Mouse (Mus musculus) limb, embryonic 13.5 days (tissue): ENCODE results near the gene Mtmr6. TPM values are rescaled to one million over a fixed set of nuclear protein-coding genes. Genes with fewer than 3 reads are reported as not detected.

Experiments
- ATAC-seq: fragments of 200-750 bp; cut with Nextera tagmentation; 2 replicates; pipeline ENCODE4 v1.8.0; 2017; ENCODE audit warnings: low read depth, moderate number of reproducible peaks, moderate TSS enrichment; ENCODE audit not compliant: low FRiP score
- H3K27ac ChIP-seq: fragments of 300-500 bp; sonication (generic); 2 replicates; pipeline ENCODE4 v1.5.1; 2015; ENCODE audit warnings: inconsistent platforms, mild to moderate bottlenecking, moderate library complexity
- H3K27me3 ChIP-seq: fragments of 300-500 bp; sonication (generic); 2 replicates; pipeline ENCODE4 v1.6.1; 2015; ENCODE audit warnings: mild to moderate bottlenecking, inconsistent platforms
- H3K36me3 ChIP-seq: fragments of 300-500 bp; sonication (generic); 2 replicates; pipeline ENCODE4 v1.6.1; 2015; ENCODE audit warnings: inconsistent platforms, mild to moderate bottlenecking, moderate library complexity
- H3K4me1 ChIP-seq: fragments of 300-500 bp; sonication (generic); 2 replicates; pipeline ENCODE4 v1.6.1; 2015; ENCODE audit warnings: inconsistent platforms
- H3K4me2 ChIP-seq: fragments of 300-500 bp; sonication (generic); replicated peaks from 2 replicates; pipeline ENCODE4 v1.6.1; 2015; ENCODE audit warnings: inconsistent platforms, mild to moderate bottlenecking, moderate library complexity
- H3K4me3 ChIP-seq: fragments of 300-500 bp; sonication (generic); 2 replicates; pipeline ENCODE4 v1.5.1; 2015; ENCODE audit warnings: moderate library complexity, mild to moderate bottlenecking, inconsistent platforms
- H3K9ac ChIP-seq: fragments of 300-500 bp; sonication (generic); 2 replicates; pipeline ENCODE4 v1.6.1; 2015; ENCODE audit warnings: mild to moderate bottlenecking, inconsistent platforms
- H3K9me3 ChIP-seq: fragments of 300-500 bp; sonication (generic); 2 replicates; pipeline ENCODE4 v1.6.1; 2016; ENCODE audit warnings: inconsistent platforms
- WGBS: fragments of 180-500 bp; shearing (Covaris S2); methylation state at CpG from one replicate; pipeline ENCODE4 v1.1.7; 2015; 5-methylcytosine and 5-hydroxymethylcytosine counted together
- polyA plus RNA-seq: library from polyadenylated mRNA; unstranded; fragments of >200 nt; fragmentation: Nextera tagmentation; extraction: Ambion mirVana; gene quantifications from 2 replicates; pipeline ENCODE4 v1.2.1, GENCODE M21; 2015

Mtmr6 gene
- polyA plus RNA-seq, 1 experiment from 2014 or later: 37.4 TPM

DNA sequence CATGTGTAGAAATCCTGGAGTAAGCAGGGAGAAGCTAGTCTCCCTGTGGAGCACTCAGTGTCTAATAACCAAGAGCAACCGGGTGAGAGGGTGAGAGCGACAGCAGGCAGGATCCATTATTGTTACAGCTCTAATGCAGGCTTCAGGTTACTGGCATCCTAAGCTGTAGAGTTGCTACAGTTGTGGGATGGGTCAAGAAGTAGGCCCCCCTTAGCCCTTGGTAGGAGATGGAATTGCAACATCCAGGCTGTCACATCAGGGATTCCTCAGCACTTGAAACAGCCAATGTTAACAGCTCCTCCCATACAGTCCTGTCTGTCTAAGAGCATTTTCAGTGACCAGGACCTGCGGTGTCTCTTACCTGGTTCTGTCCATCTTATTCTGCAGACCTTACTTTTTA is 8.7 kb upstream of the Mtmr6 start:
- Histone ChIP-seq H3K27me3 (no peaks in the 10 kb centered on the region), H3K4me1 (peaks cover 5% of the 10 kb centered on the region), H3K9me3 (no peaks in the 10 kb centered on the region), H3K9ac (0 out of 2 replicates have a peak overlapping the region, but pooled peaks have one; percentile 1), H3K27ac (no peak overlapping the region), H3K4me3 (no peak overlapping the region), H3K4me2 (no peak overlapping the region), H3K36me3 (no peaks in the 10 kb centered on the region)
- 13% methylated on average over 3 of the region's 3 CpGs for WGBS
- ATAC-seq: no peak

DNA sequence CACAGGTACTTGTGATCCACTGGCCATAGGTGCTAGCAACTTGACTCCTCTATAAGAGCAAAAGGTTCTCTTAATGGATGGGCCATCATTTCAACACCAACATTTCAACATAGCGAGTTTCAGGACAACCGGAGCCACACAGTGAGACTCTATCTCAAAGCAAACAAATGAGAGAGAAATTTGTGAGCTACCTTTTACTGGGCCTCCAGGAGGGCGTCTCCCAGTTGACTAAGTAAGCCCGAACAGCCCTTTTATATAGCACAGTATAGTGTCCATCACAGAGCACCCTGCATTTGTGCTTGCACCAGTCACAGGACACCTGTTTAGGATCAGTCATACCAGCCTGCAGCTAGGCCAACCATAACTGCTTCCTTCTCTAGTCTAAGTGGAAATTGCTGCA is 7.9 kb upstream of the Mtmr6 start:
- H3K27me3 ChIP-seq: no peaks in the 10 kb centered on the region
- WGBS: 80% methylated on average over 4 of the region's 4 CpGs
- no peak for ATAC-seq

DNA sequence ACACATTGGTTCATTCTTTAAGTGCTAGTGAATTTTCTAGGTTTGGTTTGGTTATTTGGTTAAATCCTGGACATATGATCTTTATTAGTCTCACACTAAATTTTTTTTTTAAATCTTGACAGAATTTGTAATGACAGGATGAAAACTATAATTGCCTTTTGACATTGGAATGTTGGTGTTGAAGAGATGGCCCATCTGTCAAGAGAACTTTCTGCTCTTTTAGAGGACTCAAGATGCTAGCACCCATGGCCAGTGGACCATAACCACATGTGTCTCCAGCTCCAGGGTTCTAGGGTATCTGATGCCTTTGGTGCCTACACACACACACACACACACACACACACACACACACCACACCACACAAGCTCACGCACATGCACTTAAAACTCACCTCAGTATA is 7.2 kb upstream of the Mtmr6 start:
- Histone ChIP-seq H3K4me3 (no peak overlapping the region), H3K27ac (no peak overlapping the region), H3K4me1 (no peaks in the 10 kb centered on the region), H3K36me3 (no peaks in the 10 kb centered on the region), H3K27me3 (no peaks in the 10 kb centered on the region), H3K9ac (no peak overlapping the region), H3K9me3 (no peaks in the 10 kb centered on the region), H3K4me2 (no peak overlapping the region)
- no peak for ATAC-seq
- WGBS: 95% methylated on average over 1 of the region's 1 CpGs

More for the DNA sequence above, 7.9 kb upstream of the Mtmr6 start:
- Histone ChIP-seq H3K36me3 (no peaks in the 10 kb centered on the region), H3K4me1 (peaks cover 5% of the 10 kb centered on the region), H3K9me3 (no peaks in the 10 kb centered on the region), H3K27ac (no peak overlapping the region), H3K9ac (no peak overlapping the region), H3K4me3 (no peak overlapping the region), H3K4me2 (no peak overlapping the region)

DNA sequence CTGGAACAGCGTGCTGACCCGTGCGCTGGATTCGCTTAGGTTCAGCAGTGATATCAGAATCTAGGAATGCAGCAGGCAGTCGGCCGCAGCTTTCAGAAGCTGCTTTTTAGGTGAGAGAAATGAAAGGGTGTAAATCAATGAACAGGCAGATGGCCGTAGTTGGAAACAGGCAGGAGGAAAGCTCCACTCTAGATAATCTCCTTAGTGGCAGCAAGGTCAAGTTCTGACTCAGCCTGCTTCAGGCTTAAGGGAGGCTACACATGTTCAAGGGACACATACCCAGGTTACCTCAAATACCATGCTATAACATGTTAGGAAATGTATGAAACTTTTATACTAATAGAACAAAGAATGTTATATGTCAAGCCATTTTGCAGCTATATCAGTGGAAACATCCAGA is 2.7 kb upstream of the Mtmr6 start:
- no peak overlapping the region for H3K4me2 ChIP-seq
- H3K9ac ChIP-seq: no peak overlapping the region; the same call in 1 of the 2 replicates
- no peak for ATAC-seq
- WGBS: 77% methylated on average over 7 of the region's 7 CpGs
- no peak overlapping the region for H3K27ac ChIP-seq
- no peaks in the 10 kb centered on the region for H3K36me3 ChIP-seq
- H3K4me3 ChIP-seq: no peak overlapping the region
- H3K4me1 ChIP-seq: peaks cover 13% of the 10 kb centered on the region
- H3K27me3 ChIP-seq: no peaks in the 10 kb centered on the region
- no peaks in the 10 kb centered on the region for H3K9me3 ChIP-seq

DNA sequence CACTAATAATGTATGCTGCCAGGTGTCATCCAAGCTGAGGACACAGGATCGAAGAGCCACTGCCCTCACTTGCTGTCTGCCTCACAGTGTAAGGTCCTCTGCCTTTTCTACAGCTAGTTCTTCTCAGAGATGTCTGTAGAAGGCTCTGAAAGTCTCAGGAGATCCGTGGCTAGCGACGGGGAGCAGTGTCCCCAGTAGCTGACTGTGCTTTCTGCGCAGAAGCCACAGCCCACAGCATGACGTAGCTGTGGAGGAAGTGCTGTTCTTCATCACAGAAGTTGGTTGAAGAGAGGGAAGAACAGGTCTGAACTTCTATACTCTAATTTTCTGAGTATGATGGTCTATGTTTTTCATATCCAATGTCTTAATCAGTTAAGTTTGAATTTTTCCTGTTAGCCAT is 4.3 kb downstream of the Mtmr6 start:
- 87% methylated on average over 6 of the region's 6 CpGs for WGBS
- no peaks in the 10 kb centered on the region for H3K27me3 ChIP-seq
- no peak overlapping the region for H3K4me2 ChIP-seq
- H3K36me3 ChIP-seq: no peaks in the 10 kb centered on the region
- no peak overlapping the region for H3K4me3 ChIP-seq
- no peak overlapping the region for H3K9ac ChIP-seq
- no peak for ATAC-seq
- no peaks in the 10 kb centered on the region for H3K9me3 ChIP-seq
- H3K4me1 ChIP-seq: peaks cover 13% of the 10 kb centered on the region
- H3K27ac ChIP-seq: no peak overlapping the region

DNA sequence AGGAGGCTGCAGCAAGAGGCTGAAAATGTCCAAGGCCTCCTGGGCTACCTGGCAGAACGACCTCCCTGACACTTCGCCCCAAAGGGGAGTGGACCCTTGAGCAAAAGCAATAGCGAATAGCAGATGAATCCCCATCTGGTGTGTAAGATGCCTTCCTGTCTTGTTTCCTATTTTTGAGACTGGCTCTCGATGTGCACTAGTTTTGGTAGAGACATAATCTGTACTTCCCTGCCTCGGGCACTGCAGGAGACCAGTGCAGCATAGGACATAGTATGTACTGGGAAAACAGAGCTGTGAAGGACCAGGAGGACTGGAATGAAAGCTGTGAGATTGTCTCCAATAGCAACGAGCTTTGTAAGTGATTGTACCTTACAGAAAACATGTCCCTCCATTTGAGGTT is 8.3 kb downstream of the Mtmr6 start:
- Histone ChIP-seq H3K4me2 (no peak overlapping the region), H3K27ac (no peak overlapping the region), H3K4me1 (peaks cover 10% of the 10 kb centered on the region), H3K9me3 (no peaks in the 10 kb centered on the region), H3K36me3 (no peaks in the 10 kb centered on the region; the same call in 1 of the 2 replicates), H3K9ac (no peak overlapping the region), H3K27me3 (no peaks in the 10 kb centered on the region), H3K4me3 (no peak overlapping the region)
- 77% methylated on average over 6 of the region's 6 CpGs for WGBS
- ATAC-seq: no peak

DNA sequence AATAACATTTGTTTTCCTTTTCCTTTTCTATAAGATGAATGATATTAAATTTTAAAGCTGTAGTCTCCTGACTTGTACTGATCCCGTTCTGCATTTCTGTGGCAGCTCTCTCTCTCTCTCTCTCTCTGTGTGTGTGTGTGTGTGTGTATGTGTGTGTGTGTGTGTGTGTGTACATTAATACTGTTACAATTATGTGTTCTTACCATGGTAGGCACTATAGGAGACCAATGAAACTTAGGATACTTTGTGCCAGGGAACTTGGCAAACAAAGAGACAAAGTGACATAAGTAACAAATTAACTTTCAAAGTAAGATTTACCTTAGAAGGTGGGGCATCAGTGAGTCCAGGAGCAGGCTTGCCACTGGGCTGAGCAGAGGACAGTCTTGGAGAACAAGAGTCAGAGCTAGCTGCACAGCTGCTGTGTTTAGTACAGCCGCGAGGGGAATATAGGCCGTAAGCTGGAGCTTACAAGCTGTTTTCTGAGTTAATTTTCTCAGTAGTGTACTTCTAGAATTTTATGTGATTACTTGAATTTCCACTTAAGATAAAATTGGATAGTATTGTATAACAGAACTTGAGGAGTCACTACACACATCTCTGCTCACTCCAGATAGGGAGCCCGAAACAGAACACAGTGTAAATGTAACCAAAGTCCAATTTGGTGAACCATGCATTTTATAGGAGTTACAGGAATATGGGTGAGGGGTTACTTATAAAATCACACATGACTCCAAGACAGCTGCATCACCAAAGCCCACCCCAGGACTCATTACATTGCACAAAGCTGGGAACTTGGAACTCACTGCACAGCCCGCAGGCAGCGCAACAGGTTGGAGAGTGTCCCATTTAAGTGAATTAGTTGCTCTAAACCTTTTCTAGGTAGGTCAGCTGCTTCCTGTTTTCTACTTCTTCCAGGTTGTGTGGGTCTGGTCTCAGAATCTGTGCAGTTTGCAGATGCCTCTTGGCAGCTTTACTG is 10.6 kb downstream of the Mtmr6 start:
- Histone ChIP-seq H3K9me3 (no peaks in the 10 kb centered on the region), H3K27me3 (no peaks in the 10 kb centered on the region), H3K27ac (no peak overlapping the region), H3K4me2 (no peak overlapping the region), H3K36me3 (no peaks in the 10 kb centered on the region; the same call in 1 of the 2 replicates), H3K4me1 (peaks cover 10% of the 10 kb centered on the region), H3K9ac (no peak overlapping the region), H3K4me3 (no peak overlapping the region)
- no peak for ATAC-seq
- WGBS: 63% methylated on average over 7 of the region's 7 CpGs

DNA sequence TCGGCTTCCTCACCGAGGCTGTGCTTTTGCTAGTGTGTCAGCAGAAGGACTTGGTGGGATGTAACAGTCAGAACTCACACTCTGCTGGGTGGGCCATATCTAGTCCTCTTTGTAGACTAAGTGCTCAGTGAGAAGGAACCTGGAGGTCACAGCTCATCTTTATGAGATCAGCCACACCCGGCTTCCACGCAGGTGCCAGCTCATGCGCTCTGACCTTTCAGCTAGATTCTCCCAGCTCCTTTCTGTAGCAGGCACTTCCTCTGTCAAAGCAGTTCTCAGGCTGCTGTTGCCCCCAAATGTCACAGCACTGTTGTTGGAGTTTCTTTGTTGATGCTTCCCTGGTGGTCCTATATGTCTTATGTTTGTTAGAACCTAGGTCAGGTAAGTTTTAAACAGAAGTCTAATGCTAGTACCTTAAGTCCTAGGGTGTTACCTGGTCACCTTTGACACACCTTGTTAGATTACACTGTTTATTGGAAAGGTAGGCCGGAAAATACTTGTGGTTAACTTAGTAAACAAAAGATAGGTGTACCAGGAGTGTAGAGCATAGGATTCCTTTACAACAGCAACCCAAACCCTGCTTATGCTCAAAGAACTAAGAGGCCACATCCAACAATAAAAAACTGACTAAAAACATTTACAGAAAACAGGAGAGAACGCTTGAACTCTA is 21.3 kb downstream of the Mtmr6 start:
- Histone ChIP-seq H3K4me3 (no peak overlapping the region), H3K27ac (no peak overlapping the region), H3K27me3 (no peaks in the 10 kb centered on the region), H3K4me1 (no peaks in the 10 kb centered on the region), H3K4me2 (no peak overlapping the region), H3K9me3 (no peaks in the 10 kb centered on the region), H3K9ac (no peak overlapping the region), H3K36me3 (peaks cover 34% of the 10 kb centered on the region)
- WGBS: 91% methylated on average over 7 of the region's 7 CpGs
- ATAC-seq: no peak

DNA sequence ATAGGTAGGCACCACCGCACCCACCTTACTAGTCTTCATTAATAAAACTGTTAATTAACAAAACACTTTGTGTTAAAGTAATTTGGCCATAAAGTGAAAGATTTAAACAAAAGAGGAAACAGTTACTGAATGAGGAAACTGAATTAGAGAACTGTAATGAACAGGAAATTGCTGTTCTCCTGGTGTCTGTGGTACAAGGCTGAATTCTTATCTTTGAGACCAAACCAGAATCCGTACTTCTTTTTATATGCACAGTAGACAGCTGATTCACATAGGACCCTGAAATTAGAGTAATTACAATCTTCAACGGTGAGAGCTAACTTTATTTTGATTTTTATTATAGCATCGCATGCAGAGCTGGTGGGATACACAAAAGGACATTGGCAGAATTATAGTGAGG is 25.3 kb downstream of the Mtmr6 start:
- H3K36me3 ChIP-seq: peaks cover 43% of the 10 kb centered on the region
- no peak overlapping the region for H3K4me3 ChIP-seq
- no peaks in the 10 kb centered on the region for H3K4me1 ChIP-seq
- H3K4me2 ChIP-seq: no peak overlapping the region
- WGBS: 85% methylated on average over 4 of the region's 4 CpGs
- ATAC-seq: no peak
- no peaks in the 10 kb centered on the region for H3K27me3 ChIP-seq
- no peak overlapping the region for H3K27ac ChIP-seq
- H3K9me3 ChIP-seq: no peaks in the 10 kb centered on the region
- H3K9ac ChIP-seq: no peak overlapping the region

DNA sequence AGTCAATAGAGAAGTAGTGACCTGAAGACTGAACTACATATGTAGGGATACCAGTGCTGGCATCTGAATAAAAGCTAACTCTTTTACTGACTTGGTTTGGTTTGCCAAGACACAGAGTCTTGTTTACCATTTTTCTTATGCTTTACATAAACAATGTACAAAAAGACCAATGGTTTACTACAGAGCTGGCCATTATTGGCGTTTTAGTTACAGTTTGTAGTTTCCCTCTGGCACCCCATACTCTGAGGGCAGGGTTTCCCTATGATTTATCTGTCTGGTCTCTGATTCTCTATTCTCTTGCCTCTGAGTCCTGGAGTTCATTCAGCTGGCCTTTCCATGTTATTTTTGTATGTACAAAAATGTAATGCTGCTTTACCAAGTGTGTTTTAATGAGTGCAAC is 30.5 kb downstream of the Mtmr6 start:
- Histone ChIP-seq H3K9ac (no peak overlapping the region), H3K27ac (no peak overlapping the region), H3K4me3 (no peak overlapping the region), H3K4me1 (no peaks in the 10 kb centered on the region), H3K4me2 (no peak overlapping the region), H3K9me3 (no peaks in the 10 kb centered on the region), H3K36me3 (peaks cover 50% of the 10 kb centered on the region), H3K27me3 (no peaks in the 10 kb centered on the region)
- WGBS: 83% methylated on average over 1 of the region's 1 CpGs
- no peak for ATAC-seq

DNA sequence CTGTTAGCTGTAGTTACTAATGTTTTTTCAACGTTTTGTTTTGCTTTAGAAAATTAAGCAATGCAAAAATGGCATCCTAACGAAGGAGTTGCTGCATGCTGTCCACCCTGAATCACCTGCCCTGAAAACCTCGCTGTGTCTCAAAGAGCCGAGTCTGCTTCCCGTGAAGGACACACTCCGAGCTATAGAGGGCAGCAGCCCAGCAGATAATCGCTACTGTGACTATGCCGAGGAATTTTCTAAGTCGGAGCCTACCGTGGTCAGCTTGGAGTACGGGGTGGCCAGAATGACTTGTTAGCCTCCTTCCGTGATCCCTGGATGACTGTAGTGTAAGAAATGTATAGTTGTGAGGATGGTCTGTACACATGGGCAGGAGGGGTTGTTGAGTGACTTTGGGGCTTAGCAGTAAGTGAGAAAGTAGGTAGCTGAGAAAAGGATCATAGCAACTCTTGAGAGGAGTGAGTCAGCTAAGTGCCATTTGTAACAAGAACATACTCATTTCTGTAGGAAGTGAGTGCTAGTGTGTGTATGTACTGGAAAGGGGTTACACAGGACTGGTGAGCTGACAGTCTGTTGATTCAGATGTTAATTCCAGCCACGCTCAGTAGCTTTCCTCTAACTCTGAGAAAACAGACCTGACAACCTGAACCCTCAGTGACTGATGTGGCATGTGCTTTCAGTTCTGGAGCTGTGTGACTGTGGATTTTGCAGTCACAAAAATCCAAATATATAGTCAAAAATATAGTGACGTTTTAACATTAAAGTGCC is 35.4 kb downstream of the Mtmr6 start:
- Histone ChIP-seq H3K4me1 (no peaks in the 10 kb centered on the region), H3K27ac (no peak overlapping the region), H3K36me3 (peaks cover 50% of the 10 kb centered on the region), H3K4me3 (no peak overlapping the region), H3K27me3 (no peaks in the 10 kb centered on the region), H3K9me3 (no peaks in the 10 kb centered on the region), H3K4me2 (no peak overlapping the region), H3K9ac (no peak overlapping the region)
- no peak for ATAC-seq
- WGBS: 73% methylated on average over 14 of the region's 14 CpGs

DNA sequence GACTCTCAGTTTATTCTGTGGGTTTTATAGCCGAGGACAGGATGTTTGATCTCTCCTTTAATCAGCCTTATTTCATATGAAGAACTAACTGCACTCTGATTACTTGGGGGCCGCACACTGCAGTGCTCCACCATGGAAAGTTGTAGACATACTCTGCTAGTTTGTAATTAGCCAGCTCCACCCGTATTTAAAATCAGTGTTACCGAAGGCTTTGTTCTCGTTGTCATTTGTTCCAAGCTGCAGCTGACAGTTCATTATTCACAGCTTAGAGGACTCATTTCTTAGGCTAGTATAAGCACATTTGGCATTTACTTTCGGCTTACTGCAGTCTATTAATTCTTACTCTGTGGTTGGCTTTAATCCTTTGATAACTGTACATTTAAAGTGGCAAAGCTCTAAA is 36.0 kb downstream of the Mtmr6 start:
- H3K4me3 ChIP-seq: no peak overlapping the region
- H3K27me3 ChIP-seq: no peaks in the 10 kb centered on the region
- no peak overlapping the region for H3K27ac ChIP-seq
- H3K36me3 ChIP-seq: peaks cover 50% of the 10 kb centered on the region
- 69% methylated on average over 6 of the region's 6 CpGs for WGBS
- ATAC-seq: no peak
- H3K4me1 ChIP-seq: no peaks in the 10 kb centered on the region
- H3K9me3 ChIP-seq: no peaks in the 10 kb centered on the region
- no peak overlapping the region for H3K9ac ChIP-seq
- H3K4me2 ChIP-seq: no peak overlapping the region
